Comparison of ENCODE assay signal across 29 mouse cellular contexts in the genomic region with DNA sequence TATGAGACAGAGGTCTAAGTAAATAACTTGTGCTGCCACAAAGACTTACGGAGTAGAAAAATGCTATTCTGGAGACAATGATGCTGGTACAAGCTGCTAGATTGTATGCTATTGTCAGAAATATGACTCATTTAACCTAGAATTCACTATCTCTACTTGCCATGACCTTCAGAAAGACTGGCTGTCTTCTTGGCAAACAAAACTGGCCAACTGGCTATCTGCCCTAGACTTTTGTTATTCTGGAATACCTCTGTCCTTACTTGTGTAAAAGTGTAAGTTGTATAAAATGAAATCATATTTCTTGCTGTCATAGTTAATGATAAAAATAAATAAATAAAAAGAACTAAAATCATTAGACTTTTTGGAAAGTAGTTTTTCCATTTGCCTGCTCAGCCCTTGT.
DNase-seq lines count a peak whose midpoint lies in the region; ATAC-seq and TF ChIP-seq lines count a peak whose summit lies in the region.
"Had no signal": no experiment of that assay in that cellular context is flagged by ENCODE, and none has a peak within 500 bp of the region (broad histone marks: within the 10 kb centered on the region; RNA-seq: fewer than 3 reads in every experiment).

No protein-coding gene starts in this region.

- H3K4me2 ChIP-seq in forebrain, postnatal 0 days (ENCODE audit: low read depth): no peak overlapping the region
- H3K4me2 ChIP-seq: embryonic facial prominence, embryonic 13.5 days; forebrain, embryonic 12.5 days; forebrain, embryonic 15.5 days; heart, embryonic 13.5 days; hindbrain, embryonic 12.5 days; hindbrain, embryonic 15.5 days had no signal

- peak; percentile 52 for DNase-seq in adrenal gland, adult 2 months
- no peak for DNase-seq in adrenal gland, postnatal 4 days (ENCODE audit: low spot score in 2 of 2)
- DNase-seq in Muller cell, postnatal 12 days (ENCODE audit: inconsistent ontology term): peak; percentile 36
- DNase-seq in adrenal gland, postnatal 10 days: peak; percentile 34
- DNase-seq in adrenal gland, postnatal 36 days: peak; percentile 36 to 44
- DNase-seq in urinary bladder, postnatal 36 days (ENCODE audit: low spot score in 2 of 2): no peak
- no peak for DNase-seq in forebrain, postnatal 0 days
- DNase-seq: B cell, adult 2 months; cerebellum, adult 11 months; cerebellum, adult 2 months; cerebellum, adult 9-11 months; cerebellum, postnatal 25 days; embryo, embryonic 11 days; gastrocnemius, postnatal 10 days; gastrocnemius, postnatal 36 days; heart, adult 2 months; heart, postnatal 14 days had no signal

- no peak overlapping the region for H3K4me3 ChIP-seq in forebrain, postnatal 0 days (ENCODE audit: low read depth, low read length)
- H3K4me3 ChIP-seq: embryonic facial prominence, embryonic 10.5 days; embryonic facial prominence, embryonic 13.5 days; erythroblast, embryonic 14.5 days; forebrain, embryonic 12.5 days; forebrain, embryonic 15.5 days; heart, adult 2 months; heart, embryonic 10.5 days; heart, embryonic 13.5 days; hindbrain, embryonic 12.5 days; hindbrain, embryonic 15.5 days had no signal

- H3K9ac ChIP-seq in forebrain, postnatal 0 days: no peak overlapping the region
- H3K9ac ChIP-seq: embryonic facial prominence, embryonic 13.5 days; forebrain, embryonic 12.5 days; forebrain, embryonic 15.5 days; heart, embryonic 13.5 days; hindbrain, embryonic 12.5 days; hindbrain, embryonic 15.5 days had no signal

- H3K27ac ChIP-seq in forebrain, postnatal 0 days (ENCODE audit: low read depth, low read length): no peak overlapping the region
- H3K27ac ChIP-seq: embryonic facial prominence, embryonic 10.5 days; embryonic facial prominence, embryonic 13.5 days; forebrain, embryonic 12.5 days; forebrain, embryonic 15.5 days; heart, adult 2 months; heart, embryonic 10.5 days; heart, embryonic 13.5 days; hindbrain, embryonic 12.5 days; hindbrain, embryonic 15.5 days had no signal

- WGBS in forebrain, postnatal 0 days: 97% methylated on average over 1 of the region's 1 CpGs

- H3K36me3 ChIP-seq in forebrain, postnatal 0 days (ENCODE audit: insufficient read depth): no peaks in the 10 kb centered on the region
- H3K36me3 ChIP-seq: embryonic facial prominence, embryonic 10.5 days; embryonic facial prominence, embryonic 13.5 days; forebrain, embryonic 12.5 days; forebrain, embryonic 15.5 days; G1E; heart, embryonic 10.5 days; heart, embryonic 13.5 days; hindbrain, embryonic 12.5 days; hindbrain, embryonic 15.5 days had no signal

- no peak for ATAC-seq in forebrain, postnatal 0 days
- ATAC-seq: forebrain, embryonic 15.5 days; intestine, postnatal 0 days had no signal

- no peaks in the 10 kb centered on the region for H3K4me1 ChIP-seq in forebrain, postnatal 0 days (ENCODE audit: insufficient read depth)
- H3K4me1 ChIP-seq: embryonic facial prominence, embryonic 10.5 days; embryonic facial prominence, embryonic 13.5 days; forebrain, embryonic 12.5 days; forebrain, embryonic 15.5 days; heart, embryonic 10.5 days; heart, embryonic 13.5 days; hindbrain, embryonic 12.5 days; hindbrain, embryonic 15.5 days had no signal

- no peak for TF ChIP-seq CTCF in forebrain, postnatal 0 days (IDR thresholded peaks at IDR 0.05; ENCODE audit: low read depth)

- H3K9me3 ChIP-seq in forebrain, postnatal 0 days (ENCODE audit: low read length): no peaks in the 10 kb centered on the region
- H3K9me3 ChIP-seq: embryonic facial prominence, embryonic 10.5 days; embryonic facial prominence, embryonic 13.5 days; forebrain, embryonic 12.5 days; forebrain, embryonic 15.5 days; heart, embryonic 10.5 days; heart, embryonic 13.5 days; hindbrain, embryonic 12.5 days; hindbrain, embryonic 15.5 days had no signal

- H3K27me3 ChIP-seq in forebrain, postnatal 0 days (ENCODE audit: insufficient read depth, low read length): no peaks in the 10 kb centered on the region
- H3K27me3 ChIP-seq: CH12.LX; embryonic facial prominence, embryonic 13.5 days; forebrain, embryonic 12.5 days; forebrain, embryonic 15.5 days; heart, embryonic 13.5 days; hindbrain, embryonic 12.5 days; hindbrain, embryonic 15.5 days had no signal

Comparison
In these comparisons a context has a peak if more than half of its experiments do, and no peak if none do; other contexts are left out.
1. DNase-seq: peak in adrenal gland, adult 2 months (single experiment), Muller cell, postnatal 12 days (single experiment), adrenal gland, postnatal 10 days (single experiment) and adrenal gland, postnatal 36 days (2 of 2); none in adrenal gland, postnatal 4 days (0 of 2), urinary bladder, postnatal 36 days (0 of 2) and forebrain, postnatal 0 days (single experiment).